In the genomic region with DNA sequence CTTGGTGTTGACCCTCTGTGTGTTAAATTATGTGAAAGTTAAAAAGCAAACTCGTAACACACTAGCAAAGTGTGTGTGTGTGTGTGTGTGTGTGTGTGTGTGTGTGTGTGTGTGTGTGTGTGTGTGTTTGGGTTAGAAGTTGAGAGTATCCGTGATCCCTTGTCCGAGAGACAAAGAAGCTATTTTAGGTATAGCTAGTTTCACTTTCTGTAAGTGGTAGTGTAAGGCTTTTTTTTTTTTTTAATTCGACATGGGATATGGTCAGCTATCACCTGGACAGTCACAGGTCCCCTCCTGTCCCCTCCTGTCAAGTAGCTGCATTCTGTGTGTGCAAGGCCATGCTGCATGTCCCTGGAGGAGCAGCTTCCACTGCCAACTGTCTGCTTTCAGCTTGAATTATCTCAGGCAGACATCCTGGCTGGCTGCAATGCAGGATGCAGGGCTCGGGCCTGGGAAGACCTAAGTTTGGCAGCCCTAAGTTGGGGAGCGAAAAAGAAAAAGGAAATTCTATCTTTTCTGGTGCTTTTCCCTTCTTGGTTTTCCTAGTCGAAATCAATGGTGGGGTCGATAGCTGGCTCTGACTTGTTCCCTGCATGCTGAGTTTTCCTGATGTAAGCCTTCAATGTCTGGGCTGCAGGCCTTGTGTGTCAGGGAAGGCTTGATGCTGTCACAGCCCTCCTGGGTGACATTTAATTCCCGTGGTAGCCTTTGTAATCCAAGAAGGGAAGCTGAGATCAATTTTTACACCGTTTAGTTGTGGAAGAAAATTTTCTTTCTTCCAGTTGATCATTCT, we compare ENCODE assay signal across 8 mouse cellular contexts.
DNase-seq lines count a peak whose midpoint lies in the region; ATAC-seq and TF ChIP-seq lines count a peak whose summit lies in the region.

No protein-coding gene starts in this region.

- H3K4me2 ChIP-seq in limb, embryonic 12.5 days: no peak overlapping the region
- peak overlapping the region; percentile 26; the same call in 1 of the 2 replicates for H3K4me2 ChIP-seq in forebrain, postnatal 0 days (ENCODE audit: low read depth)
- no peak overlapping the region for H3K4me2 ChIP-seq in hindbrain, embryonic 14.5 days (replicated peaks)
- H3K4me2 ChIP-seq in lung, embryonic 16.5 days (ENCODE audit: low read depth, low read length): peak overlapping the region; percentile 43

- no peaks in the 10 kb centered on the region for H3K9me3 ChIP-seq in limb, embryonic 12.5 days
- no peaks in the 10 kb centered on the region for H3K9me3 ChIP-seq in limb, embryonic 10.5 days (replicated peaks)
- no peaks in the 10 kb centered on the region for H3K9me3 ChIP-seq in forebrain, postnatal 0 days (ENCODE audit: low read length)
- H3K9me3 ChIP-seq in hindbrain, embryonic 14.5 days (ENCODE audit: control insufficient read depth, low read length): no peaks in the 10 kb centered on the region
- no peaks in the 10 kb centered on the region for H3K9me3 ChIP-seq in lung, embryonic 16.5 days (ENCODE audit: control insufficient read depth, low read length)

- no peak for DNase-seq in limb, embryonic 10.5 days (ENCODE audit: low spot score)
- no peak for DNase-seq in forebrain, postnatal 0 days
- DNase-seq in hindbrain, embryonic 14.5 days (ENCODE audit: low spot score): no peak
- no peak for DNase-seq in Muller cell, postnatal 12 days (ENCODE audit: inconsistent ontology term)

- no peak overlapping the region for H3K4me3 ChIP-seq in limb, embryonic 12.5 days (replicated peaks)
- H3K4me3 ChIP-seq in limb, embryonic 10.5 days: no peak overlapping the region
- peak overlapping the region; percentile 48 for H3K4me3 ChIP-seq in brown adipose tissue, adult 24 weeks (ENCODE audit: insufficient read depth, low read depth, low read length)
- H3K4me3 ChIP-seq in forebrain, postnatal 0 days (ENCODE audit: low read depth, low read length): no peak overlapping the region
- H3K4me3 ChIP-seq in hindbrain, embryonic 14.5 days (replicated peaks; ENCODE audit: low read length): no peak overlapping the region
- H3K4me3 ChIP-seq in lung, embryonic 16.5 days (ENCODE audit: low read length): no peak overlapping the region

- peaks cover 39% of the 10 kb centered on the region for H3K4me1 ChIP-seq in limb, embryonic 12.5 days (replicated peaks)
- H3K4me1 ChIP-seq in limb, embryonic 10.5 days: peaks cover 5% of the 10 kb centered on the region; the same call in 1 of the 2 replicates
- H3K4me1 ChIP-seq in brown adipose tissue, adult 24 weeks (ENCODE audit: control insufficient read depth, insufficient read depth, insufficient read length, low read length): peaks cover 26% of the 10 kb centered on the region
- H3K4me1 ChIP-seq in forebrain, postnatal 0 days (ENCODE audit: insufficient read depth): peaks cover 14% of the 10 kb centered on the region
- H3K4me1 ChIP-seq in hindbrain, embryonic 14.5 days (replicated peaks; ENCODE audit: control insufficient read depth, insufficient read depth, low read length): peaks cover 39% of the 10 kb centered on the region
- peaks cover 31% of the 10 kb centered on the region for H3K4me1 ChIP-seq in lung, embryonic 16.5 days (replicated peaks; ENCODE audit: control insufficient read depth, insufficient read depth, low read length)

- H3K9ac ChIP-seq in limb, embryonic 12.5 days (replicated peaks): no peak overlapping the region
- 0 out of 2 replicates have a peak overlapping the region, but pooled peaks have one; percentile 33 for H3K9ac ChIP-seq in forebrain, postnatal 0 days
- H3K9ac ChIP-seq in hindbrain, embryonic 14.5 days: no peak overlapping the region
- no peak overlapping the region; the same call in 1 of the 2 replicates for H3K9ac ChIP-seq in lung, embryonic 16.5 days (ENCODE audit: low read length)

- 66% methylated on average over 10 of the region's 10 CpGs for WGBS in limb, embryonic 12.5 days
- WGBS in limb, embryonic 10.5 days: 73% methylated on average over 10 of the region's 10 CpGs
- 41% methylated on average over 10 of the region's 10 CpGs for WGBS in forebrain, postnatal 0 days
- 48% methylated on average over 10 of the region's 10 CpGs for WGBS in hindbrain, embryonic 14.5 days
- WGBS in lung, embryonic 16.5 days: 40% methylated on average over 10 of the region's 10 CpGs

- H3K36me3 ChIP-seq in limb, embryonic 12.5 days: no peaks in the 10 kb centered on the region
- H3K36me3 ChIP-seq in limb, embryonic 10.5 days: no peaks in the 10 kb centered on the region
- H3K36me3 ChIP-seq in forebrain, postnatal 0 days (ENCODE audit: insufficient read depth): no peaks in the 10 kb centered on the region
- H3K36me3 ChIP-seq in hindbrain, embryonic 14.5 days (replicated peaks; ENCODE audit: control insufficient read depth, insufficient read depth): no peaks in the 10 kb centered on the region
- H3K36me3 ChIP-seq in lung, embryonic 16.5 days (ENCODE audit: control insufficient read depth, insufficient read depth, low read length): no peaks in the 10 kb centered on the region

- no peak for TF ChIP-seq CTCF in forebrain, postnatal 0 days (IDR thresholded peaks at IDR 0.05; ENCODE audit: low read depth)

- H3K27me3 ChIP-seq in limb, embryonic 12.5 days: no peaks in the 10 kb centered on the region
- no peaks in the 10 kb centered on the region for H3K27me3 ChIP-seq in limb, embryonic 10.5 days (ENCODE audit: low read depth, poor library complexity, severe bottlenecking)
- no peaks in the 10 kb centered on the region for H3K27me3 ChIP-seq in forebrain, postnatal 0 days (ENCODE audit: insufficient read depth, low read length)
- H3K27me3 ChIP-seq in hindbrain, embryonic 14.5 days (ENCODE audit: control insufficient read depth, insufficient read depth, low read length): no peaks in the 10 kb centered on the region
- no peaks in the 10 kb centered on the region for H3K27me3 ChIP-seq in lung, embryonic 16.5 days (ENCODE audit: control insufficient read depth, insufficient read depth, low read depth, low read length)

- ATAC-seq in limb, embryonic 12.5 days (ENCODE audit: insufficient number of reproducible peaks, insufficient read depth, low FRiP score, low TSS enrichment, low read depth): no peak
- ATAC-seq in forebrain, postnatal 0 days: no peak
- no peak for ATAC-seq in hindbrain, embryonic 14.5 days (ENCODE audit: low FRiP score)
- 0 out of 2 replicates have a peak, but pooled peaks have one; percentile 8 for ATAC-seq in lung, embryonic 16.5 days (ENCODE audit: low read depth)
- ATAC-seq in monocyte, adult 5-6 weeks (replicated peaks; ENCODE audit: insufficient number of reproducible peaks, low FRiP score, low TSS enrichment, poor library complexity, severe bottlenecking): no peak

- peak overlapping the region; percentile 59; the same call in 1 of the 2 replicates for H3K27ac ChIP-seq in limb, embryonic 12.5 days
- no peak overlapping the region for H3K27ac ChIP-seq in limb, embryonic 10.5 days
- peak overlapping the region; percentile 96 for H3K27ac ChIP-seq in brown adipose tissue, adult 24 weeks (replicated peaks; ENCODE audit: low read depth, low read length)
- peak overlapping the region; percentile 22; the same call in 1 of the 2 replicates for H3K27ac ChIP-seq in forebrain, postnatal 0 days (ENCODE audit: low read depth, low read length)
- peak overlapping the region; percentile 34 for H3K27ac ChIP-seq in hindbrain, embryonic 14.5 days
- H3K27ac ChIP-seq in lung, embryonic 16.5 days (ENCODE audit: low read length): peak overlapping the region; percentile 68

Comparison
In these comparisons a context has a peak if more than half of its experiments do, and no peak if none do; other contexts are left out.
1. H3K4me2 ChIP-seq: peak in forebrain, postnatal 0 days (single experiment) and lung, embryonic 16.5 days (single experiment); none in limb, embryonic 12.5 days (single experiment) and hindbrain, embryonic 14.5 days (single experiment).